Mouse (Mus musculus) mouse embryonic stem cell (cell line): ENCODE results near the gene Lgals7.

Experiments used
- in situ Hi-C, 2 experiments: fragments of 300-500 bp; cut with MboI; formaldehyde crosslinking; loops; 1 replicate in 1 of 2; 3 replicates in 1 of 2; pipeline ENCODE4 v1.14.3; 2019 to 2020; ENCODE audit warnings: low sequenced_read_pairs in 2 of 2, low pct_unique_long_range_greater_than_20kb in 1 of 2, mixed read lengths in 1 of 2; ENCODE audit not compliant: unreplicated experiment in 1 of 2

Gene Lgals7

DNA sequence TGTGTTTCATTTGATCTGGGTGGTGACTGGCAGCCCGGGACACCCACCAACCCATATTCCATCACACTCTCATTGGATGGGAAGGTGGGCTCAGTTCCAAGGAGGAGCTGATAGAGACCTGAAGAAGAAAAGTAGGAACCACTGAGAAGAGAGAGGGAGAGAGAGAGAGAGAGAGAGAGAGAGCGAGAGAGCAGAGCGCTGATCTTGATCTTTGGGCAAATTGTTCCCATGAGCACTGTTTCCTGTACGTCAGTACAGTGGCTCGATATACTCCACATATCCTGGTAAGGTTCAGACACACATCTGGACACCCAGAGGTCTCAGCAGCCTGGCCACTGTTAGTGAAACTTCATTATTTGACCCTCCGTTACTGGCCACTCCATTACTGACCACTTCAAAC, at the start of gene Lgals7:
Gene Lgals7 (plus strand): TSS at position 314 of the 400 bp plus-strand sequence.
- in situ Hi-C loops: no loop called here

DNA sequence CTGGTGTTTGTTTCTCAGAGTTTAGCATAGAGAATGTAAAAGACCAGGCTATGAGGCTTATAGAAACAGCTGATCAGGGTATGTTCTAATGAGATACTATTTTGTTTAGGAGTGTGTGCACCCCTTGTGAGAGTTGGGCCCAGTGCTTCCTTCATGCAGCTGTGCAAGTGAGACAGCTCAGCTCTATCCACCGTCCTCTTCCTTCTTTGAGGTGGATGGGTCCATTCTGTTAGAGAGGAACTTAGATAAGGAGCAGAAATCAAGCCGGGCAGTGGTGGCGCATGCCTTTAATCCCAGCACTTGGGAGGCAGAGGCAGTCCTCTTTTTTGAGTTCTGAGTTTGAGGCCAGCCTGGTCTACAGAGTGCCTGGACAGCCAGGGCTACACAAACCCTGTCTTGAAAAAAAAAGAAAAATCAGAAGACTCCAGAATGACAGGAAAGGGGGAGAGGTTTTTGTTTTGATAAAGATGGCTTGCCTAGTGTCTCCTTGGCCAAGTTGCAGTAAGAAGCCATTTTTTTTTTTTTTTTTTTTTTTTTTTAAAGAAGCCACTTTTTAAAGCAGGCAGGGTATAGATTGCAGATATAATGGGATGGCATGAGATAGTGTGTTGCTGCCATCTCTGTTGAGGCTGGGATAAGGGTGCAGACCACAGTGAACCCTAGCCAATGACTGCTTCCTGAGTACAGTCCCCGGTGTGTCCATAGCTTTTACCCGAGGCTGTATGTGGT, 49.2 kb upstream of the Lgals7 start:
- in situ Hi-C loops: no loop called here

- in situ Hi-C loops: no loop called here
These were observed 48.4 kb upstream of the Lgals7 start for GRCm38 (mm10) chr7:28815230-28815629.

- in situ Hi-C loops: no loop called here
These were observed 47.5 kb upstream of the Lgals7 start for GRCm38 (mm10) chr7:28816201-28816600.

DNA sequence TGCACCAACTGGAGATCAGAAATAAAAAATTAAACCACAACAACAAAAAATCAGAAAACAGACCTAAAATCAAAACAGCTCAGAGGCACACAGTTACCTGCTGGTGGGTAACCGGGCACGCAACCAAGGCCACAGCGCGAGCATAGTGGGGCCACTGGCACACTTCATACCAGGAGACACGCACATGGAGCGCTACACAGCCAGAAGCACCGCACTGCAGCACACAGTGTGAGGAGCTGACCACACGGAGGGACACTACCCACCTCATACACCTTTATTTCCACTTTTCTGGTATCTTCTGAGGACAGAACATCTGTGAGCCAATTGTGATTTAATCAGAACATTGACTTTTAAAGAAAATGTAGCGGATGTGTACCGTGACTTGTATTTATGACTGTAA, 46.7 kb upstream of the Lgals7 start:
- in situ Hi-C loops: no loop called here

DNA sequence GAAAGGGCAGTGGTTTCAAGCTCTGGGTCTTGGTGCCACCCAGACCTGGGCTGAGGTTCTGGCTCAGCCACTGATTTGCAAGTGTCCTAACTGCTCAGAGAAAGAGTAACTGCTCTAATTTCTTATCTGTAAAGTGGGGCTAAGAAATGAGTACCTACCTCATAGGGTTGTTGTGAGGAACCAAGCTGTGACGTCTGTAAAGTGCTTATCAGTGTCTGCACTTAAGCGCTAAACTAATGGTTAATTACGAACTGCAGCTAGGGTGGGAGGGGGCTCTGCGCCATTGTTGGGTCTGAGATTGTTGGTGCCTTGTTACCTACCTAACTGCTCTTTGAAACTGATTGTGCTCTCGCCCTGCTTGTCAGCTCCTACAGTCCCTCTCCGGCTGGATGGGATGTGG, 46.1 kb upstream of the Lgals7 start:
- in situ Hi-C loops: no loop called here

DNA sequence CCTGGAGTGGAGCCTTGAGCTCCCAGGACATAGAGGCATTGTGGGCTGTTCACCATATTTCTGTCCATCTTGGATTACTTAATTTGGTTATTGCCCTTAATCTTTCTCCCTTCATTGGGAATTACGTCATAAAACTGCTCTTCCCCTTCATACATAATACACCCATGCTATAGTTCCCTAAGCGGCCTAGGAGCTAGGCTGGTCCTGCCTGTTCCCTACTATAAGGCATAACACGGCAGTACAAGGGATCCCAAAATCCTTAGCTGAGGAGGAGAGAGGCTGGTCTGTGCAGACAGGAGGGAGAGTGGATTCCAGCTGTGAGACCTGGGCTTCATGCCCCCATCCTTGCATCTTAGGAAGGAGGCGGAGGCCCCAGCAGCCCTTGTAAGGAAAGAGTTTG, 45.7 kb upstream of the Lgals7 start:
- in situ Hi-C loops: no loop called here

- in situ Hi-C loops: no loop called here
These were observed 45.2 kb upstream of the Lgals7 start for GRCm38 (mm10) chr7:28818436-28818835.

GRCm38 (mm10) chr7:28818861-28819452, 44.7 kb upstream of the Lgals7 start:
- in situ Hi-C loops: no loop called here

DNA sequence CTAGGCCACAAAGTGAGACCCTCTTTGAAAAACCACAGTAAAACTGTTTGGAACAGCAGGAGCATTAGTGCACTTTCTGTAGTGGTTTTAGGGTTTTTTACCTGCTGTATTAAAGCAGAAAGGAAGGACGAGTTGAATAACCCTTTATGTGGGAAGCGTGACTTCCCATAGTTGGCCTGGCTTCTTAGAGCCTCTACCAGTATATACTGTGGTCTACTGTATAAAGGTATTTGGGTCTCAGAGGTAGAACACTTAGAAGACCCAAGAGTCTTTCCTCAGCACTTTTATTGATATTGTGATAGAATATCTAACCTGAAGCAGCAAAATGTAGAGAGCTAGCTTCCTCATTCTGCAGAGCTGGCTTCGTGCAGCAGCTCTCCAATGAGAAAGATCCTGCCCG, 44.1 kb upstream of the Lgals7 start:
- in situ Hi-C loops: no loop called here

GRCm38 (mm10) chr7:28820358-28821260, 43.0 kb upstream of the Lgals7 start:
- in situ Hi-C loops: no loop called here

DNA sequence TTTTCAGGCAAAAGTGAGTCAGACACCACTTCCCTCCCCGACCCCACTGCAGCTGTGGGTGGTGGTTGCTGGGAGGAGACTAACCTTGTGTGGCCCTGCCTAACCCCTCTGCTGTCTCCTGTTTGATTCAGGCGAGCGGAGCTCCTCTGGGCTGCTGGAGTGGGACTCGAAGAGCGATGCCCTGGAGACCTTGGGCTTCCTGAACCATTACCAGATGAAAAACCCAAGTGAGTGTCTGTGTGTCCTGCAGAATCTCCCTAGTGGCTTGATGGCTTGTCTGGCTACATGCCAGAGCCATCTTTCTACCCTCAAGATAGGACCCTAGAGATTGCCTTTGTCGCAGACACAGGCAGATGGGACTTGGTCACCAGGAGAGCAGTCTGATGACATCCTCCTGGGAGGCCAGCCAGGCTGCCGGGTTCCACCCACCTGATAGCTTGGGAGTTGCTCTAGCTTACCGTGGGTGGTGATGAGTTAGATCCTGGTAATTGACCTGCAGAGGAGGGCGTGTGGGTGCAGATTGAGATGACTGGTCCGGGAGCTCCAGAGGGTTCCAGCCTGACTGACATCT, 42.3 kb upstream of the Lgals7 start:
- in situ Hi-C loops: no loop called here

DNA sequence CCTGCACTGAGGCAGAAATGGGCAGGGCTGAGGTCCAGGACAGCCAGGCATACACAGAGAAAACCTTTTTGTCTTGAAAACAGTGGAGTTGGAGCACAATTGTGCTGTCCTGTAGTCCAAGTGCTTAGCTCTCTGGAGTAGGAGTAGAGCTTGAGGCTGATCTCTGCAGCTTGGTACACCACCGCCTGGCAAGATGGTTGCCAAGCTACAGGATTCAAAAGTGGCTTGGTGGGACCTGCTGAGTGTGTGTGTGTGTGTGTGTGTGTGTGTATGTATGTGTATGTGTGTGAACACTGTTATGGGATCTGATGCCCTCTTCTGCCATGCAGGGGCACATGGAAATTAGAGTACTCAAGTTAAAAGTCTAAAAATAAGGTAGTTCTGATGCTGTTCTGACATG, 41.1 kb upstream of the Lgals7 start:
- in situ Hi-C loops: no loop called here

DNA sequence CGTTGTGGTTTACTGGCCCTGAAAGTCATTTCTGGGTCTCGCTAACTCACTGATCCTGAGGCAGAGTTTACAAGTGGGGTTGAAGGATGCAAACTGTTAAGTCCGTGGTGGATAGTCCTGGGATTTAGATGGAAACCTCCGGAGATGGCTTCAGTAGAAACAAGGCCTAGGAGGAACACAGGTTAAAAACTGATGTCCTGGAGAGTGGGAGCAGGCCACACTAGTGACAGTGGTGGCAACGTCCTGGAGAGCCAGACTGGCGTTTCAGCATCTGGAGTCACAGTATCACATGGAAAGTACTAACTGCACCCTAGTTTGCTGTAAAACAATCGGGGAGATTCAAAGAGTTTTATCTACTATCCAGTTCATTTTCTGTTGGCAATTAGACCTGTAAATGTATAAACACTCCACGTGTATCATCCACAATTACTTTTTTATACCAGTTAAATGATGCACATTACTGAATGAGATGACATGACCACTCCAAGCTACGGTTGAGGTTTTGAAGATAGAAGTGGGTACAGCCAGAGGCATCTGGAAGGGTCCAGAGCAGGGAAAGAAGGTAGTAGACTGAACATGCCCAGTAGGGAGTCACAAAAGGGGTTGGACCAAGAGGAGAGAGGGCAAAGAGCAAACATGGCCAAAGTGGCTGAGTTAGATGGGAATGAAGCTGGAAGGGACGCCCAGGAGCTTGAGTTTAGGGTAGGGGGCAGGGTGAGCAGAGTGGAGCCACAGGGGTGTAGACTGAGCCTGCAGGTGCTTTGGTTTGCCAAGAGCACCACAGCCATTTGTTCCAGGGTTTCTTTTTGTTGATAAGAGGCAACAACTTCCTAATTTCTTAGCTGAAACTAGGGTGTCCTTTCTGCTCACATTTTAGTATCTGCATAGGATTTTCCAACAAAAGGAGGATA, 40.4 kb upstream of the Lgals7 start:
- in situ Hi-C loops: no loop called here

DNA sequence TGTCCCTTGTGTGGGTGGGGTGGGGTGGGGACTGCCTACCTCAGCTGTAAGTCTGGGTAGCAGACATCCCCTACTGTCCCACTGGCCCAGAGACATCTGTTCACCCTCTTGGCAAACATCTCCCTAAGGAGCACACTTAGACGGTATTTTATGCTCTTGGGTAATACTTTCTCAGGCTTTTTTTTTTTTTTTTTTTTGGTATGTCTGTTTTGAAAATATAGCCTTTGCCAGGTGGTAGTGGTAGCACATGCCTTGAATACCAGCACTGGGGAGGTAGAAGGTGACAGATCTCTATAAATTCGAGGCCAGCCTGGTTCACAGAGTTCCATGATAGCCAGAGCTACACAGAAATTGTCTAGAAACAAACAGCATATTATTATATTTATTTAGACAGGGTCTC, 39.7 kb upstream of the Lgals7 start:
- in situ Hi-C loops: no loop called here

DNA sequence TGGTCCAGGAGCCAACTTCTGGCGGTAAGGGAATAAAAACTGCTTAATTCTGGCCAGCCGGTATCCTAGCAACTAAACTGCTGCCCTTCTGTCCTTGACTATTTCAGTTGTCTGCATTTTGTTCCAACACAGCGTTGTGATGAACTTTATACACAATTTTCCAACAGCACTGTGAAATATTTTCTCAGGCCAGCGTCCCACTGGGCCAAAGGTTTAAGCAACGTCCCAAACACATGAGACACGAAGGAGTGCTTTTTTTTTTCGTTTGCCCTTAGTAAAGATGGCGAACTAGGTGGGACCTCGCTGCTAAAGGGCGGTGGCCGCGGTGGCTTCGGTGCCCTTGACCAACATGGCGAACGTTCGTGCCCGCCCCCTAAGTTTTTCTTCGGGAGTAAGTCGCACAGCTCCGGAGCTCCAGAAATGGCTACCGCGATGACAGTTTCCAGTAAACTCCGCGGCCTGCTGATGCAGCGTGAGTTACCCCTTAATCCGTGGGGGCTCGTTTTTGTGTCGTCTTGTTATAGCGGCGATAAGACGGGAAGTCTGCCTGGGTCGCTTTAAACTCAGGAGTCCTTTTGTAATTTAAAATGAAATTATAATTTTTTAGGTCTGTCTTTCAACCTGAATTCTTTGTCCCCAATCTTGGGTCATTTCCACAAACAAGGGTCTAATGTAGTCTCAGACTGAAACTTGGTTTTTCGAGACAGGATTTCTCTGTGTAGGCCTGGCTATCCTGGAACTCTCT, 38.5 kb upstream of the Lgals7 start, which contains the start of gene Ech1:
Gene Ech1 (plus strand): TSS at position 277 of the 745 bp plus-strand sequence.
- in situ Hi-C loops: no loop called here

- in situ Hi-C loops: no loop called here
These were observed 37.8 kb upstream of the Lgals7 start for GRCm38 (mm10) chr7:28825686-28826401.
